Comparison of ENCODE assay signal across 23 mouse cellular contexts in the genomic region with DNA sequence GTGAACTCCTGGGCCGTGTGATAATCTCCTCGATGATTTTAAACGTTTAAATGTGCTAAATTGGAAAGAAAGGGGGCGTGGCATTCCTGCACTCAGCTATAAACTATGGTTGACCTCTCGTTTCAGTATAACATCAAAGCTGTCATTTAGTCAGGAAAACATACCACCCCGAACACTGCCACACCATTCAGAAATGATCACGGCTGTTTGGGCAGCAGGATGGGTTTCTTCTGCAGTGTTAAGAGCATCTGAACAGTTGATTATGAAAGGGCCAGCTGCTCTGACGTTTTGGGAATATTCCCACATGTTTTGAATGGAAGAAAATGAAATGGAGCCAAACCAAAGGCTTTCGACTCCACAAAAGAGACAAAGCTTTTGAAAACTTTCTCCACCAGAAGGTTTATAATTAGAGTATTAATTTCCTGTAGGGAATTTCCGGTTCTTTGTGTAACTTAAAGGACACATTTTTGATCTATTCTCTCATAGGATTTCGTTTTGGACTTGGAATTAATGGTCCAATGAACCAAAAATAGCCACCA.
DNase-seq lines count a peak whose midpoint lies in the region; ATAC-seq and TF ChIP-seq lines count a peak whose summit lies in the region.
"Had no signal": no experiment of that assay in that cellular context is flagged by ENCODE, and none has a peak within 500 bp of the region (broad histone marks: within the 10 kb centered on the region; RNA-seq: fewer than 3 reads in every experiment).

No protein-coding gene starts in this region.

- H3K4me3 ChIP-seq in forebrain, embryonic 14.5 days (ENCODE audit: low read depth, low read length) = no peak overlapping the region
- H3K4me3 ChIP-seq in forebrain, embryonic 15.5 days = no peak overlapping the region
- H3K4me3 ChIP-seq in heart, adult 2 months = no peak overlapping the region
- H3K4me3 ChIP-seq: forebrain, embryonic 13.5 days; heart, embryonic 15.5 days; layer of hippocampus, adult 2 months; limb, embryonic 15.5 days had no signal

- no peaks in the 10 kb centered on the region for H3K79me2 ChIP-seq in heart, adult 2 months (replicated peaks; ENCODE audit: control insufficient read depth, insufficient read depth, low read length)

- no peak for TF ChIP-seq EP300 in heart, adult 2 months (IDR thresholded peaks at IDR 0.05; ENCODE audit: insufficient read depth, low read depth, low read length)

- no peak overlapping the region for H3K27ac ChIP-seq in forebrain, embryonic 14.5 days (ENCODE audit: low read depth, low read length)
- no peak overlapping the region for H3K27ac ChIP-seq in forebrain, embryonic 15.5 days (replicated peaks)
- peak overlapping the region; percentile 71 for H3K27ac ChIP-seq in heart, adult 2 months
- H3K27ac ChIP-seq: forebrain, embryonic 13.5 days; heart, embryonic 15.5 days; layer of hippocampus, adult 2 months; macrophage had no signal

- H3K9me3 ChIP-seq in forebrain, embryonic 14.5 days (replicated peaks; ENCODE audit: control insufficient read depth, low read length) = no peaks in the 10 kb centered on the region
- no peaks in the 10 kb centered on the region for H3K9me3 ChIP-seq in forebrain, embryonic 15.5 days
- H3K9me3 ChIP-seq: forebrain, embryonic 13.5 days; heart, embryonic 15.5 days; limb, embryonic 15.5 days had no signal

- intact Hi-C loops in heart, adult 2 months (cut with DNase I) = no loop called here

- H3K4me1 ChIP-seq in forebrain, embryonic 14.5 days (ENCODE audit: control insufficient read depth, insufficient read depth, low read length) = no peaks in the 10 kb centered on the region; the same call in 1 of the 2 replicates
- H3K4me1 ChIP-seq in forebrain, embryonic 15.5 days = no peaks in the 10 kb centered on the region
- H3K4me1 ChIP-seq in heart, adult 2 months (ENCODE audit: control insufficient read depth, insufficient read depth, low read length) = peaks cover 3% of the 10 kb centered on the region; the same call in 1 of the 2 replicates
- H3K4me1 ChIP-seq: forebrain, embryonic 13.5 days; heart, embryonic 15.5 days had no signal

- peak; percentile 36 for DNase-seq in forebrain, embryonic 14.5 days (ENCODE audit: low spot score)
- DNase-seq in heart, adult 2 months = peak in 1 of 2 experiments; percentile 14
- DNase-seq in heart, postnatal 4 days = no peak
- DNase-seq in lung, postnatal 25 days (ENCODE audit: low spot score) = peak; percentile 5
- DNase-seq in lung, postnatal 36 days = no peak
- DNase-seq in testis, postnatal 10 days (ENCODE audit: low spot score) = no peak
- DNase-seq: adrenal gland, postnatal 25 days; cerebellum, adult 18-20 months; cerebellum, postnatal 25 days; embryo, embryonic 11 days; gastrocnemius, postnatal 10 days; kidney, adult 11 months; kidney, postnatal 10 days; retina, postnatal 1 day; thymus, postnatal 25 days had no signal

- H3K27me3 ChIP-seq in forebrain, embryonic 14.5 days (replicated peaks; ENCODE audit: control insufficient read depth, insufficient read depth, low read length) = no peaks in the 10 kb centered on the region
- H3K27me3 ChIP-seq in forebrain, embryonic 15.5 days = no peaks in the 10 kb centered on the region
- H3K27me3 ChIP-seq in heart, adult 2 months (ENCODE audit: control insufficient read depth, insufficient read depth, low read length) = no peaks in the 10 kb centered on the region
- H3K27me3 ChIP-seq: forebrain, embryonic 13.5 days; heart, embryonic 15.5 days; limb, embryonic 15.5 days had no signal

- no peak for TF ChIP-seq CTCF in heart, adult 2 months (IDR thresholded peaks at IDR 0.05)

- H3K36me3 ChIP-seq in forebrain, embryonic 14.5 days (ENCODE audit: control insufficient read depth, insufficient read depth, low read length) = no peaks in the 10 kb centered on the region
- no peaks in the 10 kb centered on the region for H3K36me3 ChIP-seq in forebrain, embryonic 15.5 days
- H3K36me3 ChIP-seq in heart, adult 2 months (ENCODE audit: control insufficient read depth, insufficient read depth, low read length) = peaks cover 2% of the 10 kb centered on the region; the same call in 1 of the 2 replicates
- H3K36me3 ChIP-seq: heart, embryonic 15.5 days; limb, embryonic 15.5 days had no signal

- WGBS in forebrain, embryonic 14.5 days = 37% methylated on average over 11 of the region's 11 CpGs
- 36% methylated on average over 11 of the region's 11 CpGs for WGBS in forebrain, embryonic 15.5 days
- WGBS in heart, adult 2 months = 40% methylated on average over 11 of the region's 11 CpGs

- no peak for ATAC-seq in forebrain, embryonic 14.5 days
- ATAC-seq in forebrain, embryonic 15.5 days (replicated peaks) = no peak
- ATAC-seq: CD4-positive, CD25-positive, alpha-beta regulatory T cell, adult 4 months; forebrain, embryonic 13.5 days had no signal

- no peak for TF ChIP-seq POLR2A in heart, adult 2 months (IDR thresholded peaks at IDR 0.05; ENCODE audit: insufficient read depth, low read depth, low read length)

- H3K4me2 ChIP-seq in forebrain, embryonic 14.5 days (ENCODE audit: low read length) = no peak overlapping the region
- no peak overlapping the region for H3K4me2 ChIP-seq in forebrain, embryonic 15.5 days (replicated peaks)
- H3K4me2 ChIP-seq: forebrain, embryonic 13.5 days; heart, embryonic 15.5 days; limb, embryonic 15.5 days; midbrain, embryonic 11.5 days had no signal

- no peak overlapping the region for H3K9ac ChIP-seq in forebrain, embryonic 14.5 days (ENCODE audit: low read length)
- no peak overlapping the region for H3K9ac ChIP-seq in forebrain, embryonic 15.5 days (replicated peaks)
- no peak overlapping the region for H3K9ac ChIP-seq in heart, adult 2 months (ENCODE audit: low read depth, low read length)
- H3K9ac ChIP-seq: forebrain, embryonic 13.5 days; heart, embryonic 15.5 days; limb, embryonic 15.5 days had no signal

Comparison
In these comparisons a context has a peak if more than half of its experiments do, and no peak if none do; other contexts are left out.
1. DNase-seq: peak in forebrain, embryonic 14.5 days (single experiment) and lung, postnatal 25 days (single experiment); none in heart, postnatal 4 days (single experiment), lung, postnatal 36 days (single experiment) and testis, postnatal 10 days (single experiment).